Mouse (Mus musculus): Measurements from ENCODE around the gene Ift27. TPM values are rescaled to one million over a fixed set of nuclear protein-coding genes. Genes with fewer than 3 reads are reported as not detected.

Ift27 gene
- polyA plus RNA-seq, 1 experiment from 2014 or later: 57.8 TPM

Other genes with a start within 250 kb of the Ift27 start
- 377 and 390 TPM in 2 replicates for gene Txn2, start 245.1 kb downstream of the Ift27 start, polyA plus RNA-seq (2014; fragmentation: Nextera tagmentation; extraction: Ambion mirVana)
- 3.3 and 3.6 TPM in 2 replicates for gene Foxred2, start 217.4 kb downstream of the Ift27 start, polyA plus RNA-seq (2014; fragmentation: Nextera tagmentation; extraction: Ambion mirVana)
- 327 and 368 TPM in 2 replicates for gene Eif3d, start 203.3 kb downstream of the Ift27 start, polyA plus RNA-seq (2014; fragmentation: Nextera tagmentation; extraction: Ambion mirVana)
- 0.05 TPM in 1 of 2 replicates, not detected in the other for gene Cacng2, start 54.1 kb downstream of the Ift27 start, polyA plus RNA-seq (2014; fragmentation: Nextera tagmentation; extraction: Ambion mirVana)
- not detected in 2 replicates for gene Pvalb, start 32.3 kb upstream of the Ift27 start, polyA plus RNA-seq (2014; fragmentation: Nextera tagmentation; extraction: Ambion mirVana)
- 18.8 and 19.8 TPM in 2 replicates for gene Ncf4, start 70.7 kb upstream of the Ift27 start, polyA plus RNA-seq (2014; fragmentation: Nextera tagmentation; extraction: Ambion mirVana)
- 1.5 and 1.8 TPM in 2 replicates for gene Csf2rb2, start 131.6 kb upstream of the Ift27 start, polyA plus RNA-seq (2014; fragmentation: Nextera tagmentation; extraction: Ambion mirVana)
- gene Csf2rb, start 151.6 kb upstream of the Ift27 start, polyA plus RNA-seq (2014; fragmentation: Nextera tagmentation; extraction: Ambion mirVana): 7.7 and 9.5 TPM in 2 replicates
- not detected in 2 replicates for gene Tex33, start 221.8 kb upstream of the Ift27 start, polyA plus RNA-seq (2014; fragmentation: Nextera tagmentation; extraction: Ambion mirVana)
- gene Tst, start 231.8 kb upstream of the Ift27 start, polyA plus RNA-seq (2014; fragmentation: Nextera tagmentation; extraction: Ambion mirVana): 95.3 and 98.9 TPM in 2 replicates
- gene Mpst, start 232.3 kb upstream of the Ift27 start, polyA plus RNA-seq (2014; fragmentation: Nextera tagmentation; extraction: Ambion mirVana): 5.1 TPM in 2 replicates